Mouse (Mus musculus) forebrain, postnatal 0 days (tissue): ENCODE measurements around the gene Knstrn. TPM values are rescaled to one million over a fixed set of nuclear protein-coding genes. Genes with fewer than 3 reads are reported as not detected.

Experiments used
- ATAC-seq: fragments of 200-750 bp; cut with Nextera tagmentation; 2 replicates; pipeline ENCODE4 v1.8.0; 2017; ENCODE audit warnings: mild to moderate bottlenecking, moderate library complexity
- DNase-seq: peaks from one replicate; pipeline ENCODE4 v3.0.0-alpha.2; 2015
- H3K27ac ChIP-seq: fragments of 300-500 bp; sonication (generic); 2 replicates; pipeline ENCODE4 v1.5.1; 2014; ENCODE audit warnings: low read depth, mild to moderate bottlenecking, antibody characterized with exemption, low read length, moderate library complexity, mixed read lengths
- H3K27me3 ChIP-seq: fragments of 300-500 bp; sonication (generic); 2 replicates; pipeline ENCODE4 v1.6.1; 2014; ENCODE audit warnings: mild to moderate bottlenecking, low read length, mixed read lengths; ENCODE audit not compliant: insufficient read depth
- H3K36me3 ChIP-seq: fragments of 300-500 bp; sonication (generic); 2 replicates; pipeline ENCODE4 v1.6.1; 2014; ENCODE audit warnings: mild to moderate bottlenecking, moderate library complexity; ENCODE audit not compliant: insufficient read depth
- H3K4me1 ChIP-seq: fragments of 300-500 bp; sonication (generic); 2 replicates; pipeline ENCODE4 v1.6.1; 2014; ENCODE audit warnings: antibody characterized with exemption; ENCODE audit not compliant: insufficient read depth
- H3K4me2 ChIP-seq: fragments of 300-500 bp; sonication (generic); 2 replicates; pipeline ENCODE4 v1.6.1; 2014; ENCODE audit warnings: low read depth, mild to moderate bottlenecking, moderate library complexity
- H3K4me3 ChIP-seq: fragments of 300-500 bp; sonication (generic); 2 replicates; pipeline ENCODE4 v1.5.1; 2014; ENCODE audit warnings: low read depth, low read length, mixed read lengths
- H3K9ac ChIP-seq: fragments of 300-500 bp; sonication (generic); 2 replicates; pipeline ENCODE4 v1.6.1; 2014; ENCODE audit warnings: mild to moderate bottlenecking
- H3K9me3 ChIP-seq: fragments of 300-500 bp; sonication (generic); 2 replicates; pipeline ENCODE4 v1.6.1; 2016; ENCODE audit warnings: low read length
- CTCF ChIP-seq: sonication (generic); IDR thresholded peaks from 2 replicates; pipeline ENCODE4 v1.5.1; 2016; ENCODE audit warnings: antibody characterized with exemption, control low read depth, low read depth
- WGBS: fragments of 180-500 bp; shearing (Covaris S2); extraction: QIAGEN DNeasy Blood & Tissue Kit; methylation state at CpG from one replicate; pipeline ENCODE4 v1.1.7; 2014; 5-methylcytosine and 5-hydroxymethylcytosine counted together
- polyA plus RNA-seq: library from polyadenylated mRNA; unstranded; fragments of >200 nt; fragmentation: Nextera tagmentation; extraction: Ambion mirVana; gene quantifications from 2 replicates; pipeline ENCODE4 v1.2.1, GENCODE M21; 2015
- total RNA-seq: library from RNA; depleted of rRNA; stranded (reverse); fragments of >200 nt; gene quantifications from 2 replicates; pipeline ENCODE4 v1.2.3, GENCODE M21; 2014

The Knstrn gene
- total and polyA plus RNA-seq, 2 experiments from 2014 or later: 7.1 to 13.1 TPM

- no peak overlapping the region for H3K27ac ChIP-seq
- WGBS: 67% methylated on average over 4 of the region's 4 CpGs
- DNase-seq: no peak
These were observed 6.9 kb upstream of the Knstrn start for GRCm38 (mm10) chr2:118806860-118807259.

GRCm38 (mm10) chr2:118810861-118811260 is 2.9 kb upstream of the Knstrn start:
- no peak overlapping the region for H3K9ac ChIP-seq
- no peak for DNase-seq
- TF ChIP-seq CTCF: no peak
- H3K27me3 ChIP-seq: no peaks in the 10 kb centered on the region
- no peak overlapping the region for H3K4me2 ChIP-seq
- no peaks in the 10 kb centered on the region for H3K36me3 ChIP-seq
- H3K4me3 ChIP-seq: no peak overlapping the region
- WGBS: 27% methylated on average over 2 of the region's 2 CpGs
- ATAC-seq: no peak
- H3K4me1 ChIP-seq: no peaks in the 10 kb centered on the region
- no peaks in the 10 kb centered on the region for H3K9me3 ChIP-seq
- H3K27ac ChIP-seq: no peak overlapping the region

More at GRCm38 (mm10) chr2:118806860-118807259, 6.9 kb upstream of the Knstrn start:
- no peak for TF ChIP-seq CTCF
- H3K9me3 ChIP-seq: no peaks in the 10 kb centered on the region
- H3K4me1 ChIP-seq: no peaks in the 10 kb centered on the region
- ATAC-seq: no peak
- H3K27me3 ChIP-seq: no peaks in the 10 kb centered on the region
- no peaks in the 10 kb centered on the region for H3K36me3 ChIP-seq
- no peak overlapping the region for H3K4me2 ChIP-seq
- no peak overlapping the region for H3K4me3 ChIP-seq
- H3K9ac ChIP-seq: no peak overlapping the region

- WGBS: 74% methylated on average over 1 of the region's 1 CpGs
- Histone ChIP-seq H3K27ac (no peak overlapping the region), H3K4me1 (no peaks in the 10 kb centered on the region), H3K36me3 (no peaks in the 10 kb centered on the region), H3K4me2 (no peak overlapping the region), H3K9me3 (no peaks in the 10 kb centered on the region), H3K27me3 (no peaks in the 10 kb centered on the region), H3K4me3 (no peak overlapping the region), H3K9ac (no peak overlapping the region)
- TF ChIP-seq CTCF: no peak
- no peak for DNase-seq
- no peak for ATAC-seq
These were observed 1.1 kb upstream of the Knstrn start for GRCm38 (mm10) chr2:118812724-118813123.

- H3K9ac ChIP-seq: no peak overlapping the region
- 95% methylated on average over 5 of the region's 5 CpGs for WGBS
- no peak for DNase-seq
- no peaks in the 10 kb centered on the region for H3K36me3 ChIP-seq
- TF ChIP-seq CTCF: no peak
- no peak overlapping the region for H3K4me2 ChIP-seq
- ATAC-seq: no peak
- H3K9me3 ChIP-seq: no peaks in the 10 kb centered on the region
- H3K4me1 ChIP-seq: no peaks in the 10 kb centered on the region
- H3K27ac ChIP-seq: no peak overlapping the region
- H3K4me3 ChIP-seq: no peak overlapping the region
- no peaks in the 10 kb centered on the region for H3K27me3 ChIP-seq
These were observed 9.0 kb downstream of the Knstrn start for GRCm38 (mm10) chr2:118822800-118823199.

- 94% methylated on average over 4 of the region's 4 CpGs for WGBS
- Histone ChIP-seq H3K4me3 (no peak overlapping the region), H3K36me3 (no peaks in the 10 kb centered on the region), H3K4me2 (no peak overlapping the region), H3K4me1 (no peaks in the 10 kb centered on the region), H3K27ac (no peak overlapping the region), H3K27me3 (no peaks in the 10 kb centered on the region), H3K9ac (no peak overlapping the region), H3K9me3 (no peaks in the 10 kb centered on the region)
- TF ChIP-seq CTCF: no peak
- no peak for ATAC-seq
- DNase-seq: no peak
These were observed 10.6 kb downstream of the Knstrn start for GRCm38 (mm10) chr2:118824396-118824795.

GRCm38 (mm10) chr2:118829096-118829495 is 15.3 kb downstream of the Knstrn start:
- Histone ChIP-seq H3K27me3 (no peaks in the 10 kb centered on the region), H3K9me3 (no peaks in the 10 kb centered on the region)
- TF ChIP-seq CTCF: no peak

GRCm38 (mm10) chr2:118834061-118834460 is 20.3 kb downstream of the Knstrn start:
- ATAC-seq (no peak), DNase-seq (no peak)
- Histone ChIP-seq H3K4me3 (no peak overlapping the region), H3K9me3 (no peaks in the 10 kb centered on the region), H3K4me2 (no peak overlapping the region), H3K4me1 (no peaks in the 10 kb centered on the region), H3K36me3 (0 out of 2 replicates have a peak, but pooled peaks cover 3% of the 10 kb centered on the region), H3K27ac (no peak overlapping the region), H3K9ac (no peak overlapping the region), H3K27me3 (no peaks in the 10 kb centered on the region)
- 95% methylated on average over 6 of the region's 6 CpGs for WGBS
- TF ChIP-seq CTCF: no peak

More at GRCm38 (mm10) chr2:118829096-118829495, 15.3 kb downstream of the Knstrn start:
- Histone ChIP-seq H3K4me2 (no peak overlapping the region), H3K36me3 (0 out of 2 replicates have a peak, but pooled peaks cover 3% of the 10 kb centered on the region), H3K4me1 (no peaks in the 10 kb centered on the region), H3K4me3 (no peak overlapping the region), H3K9ac (no peak overlapping the region), H3K27ac (no peak overlapping the region)
- WGBS: 94% methylated on average over 5 of the region's 5 CpGs
- ATAC-seq: no peak
- DNase-seq: no peak

- Histone ChIP-seq H3K4me2 (no peak overlapping the region), H3K9me3 (no peaks in the 10 kb centered on the region), H3K27ac (no peak overlapping the region), H3K36me3 (no peaks in the 10 kb centered on the region), H3K27me3 (no peaks in the 10 kb centered on the region), H3K4me3 (no peak overlapping the region), H3K4me1 (no peaks in the 10 kb centered on the region), H3K9ac (no peak overlapping the region)
- 65% methylated on average over 6 of the region's 6 CpGs for WGBS
- DNase-seq (no peak), ATAC-seq (no peak)
- no peak for TF ChIP-seq CTCF
These were observed 21.3 kb downstream of the Knstrn start for GRCm38 (mm10) chr2:118835115-118835514.
